ENCODE assay signal across 8 mouse cellular contexts in the genomic region with DNA sequence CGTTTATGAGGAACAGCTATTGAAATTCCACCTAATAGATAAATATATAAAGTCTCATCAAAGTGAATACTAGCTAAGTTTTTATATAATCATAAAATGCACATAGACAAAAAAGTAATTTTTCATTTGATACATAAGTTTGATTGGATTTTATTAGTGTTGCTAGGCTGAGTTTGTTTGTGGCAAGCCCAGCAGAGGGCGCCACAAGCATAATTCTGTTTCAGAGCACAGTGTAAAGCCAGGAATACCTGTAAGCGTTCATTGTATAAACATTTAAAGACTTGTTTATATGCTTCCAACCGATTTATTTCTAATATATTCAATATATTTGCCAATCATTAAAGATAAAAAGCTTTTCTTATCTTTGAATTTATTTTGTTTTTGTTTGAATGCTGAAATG. TPM values are rescaled to one million over a fixed set of nuclear protein-coding genes. Genes with fewer than 3 reads are reported as not detected.
A peak's percentile ranks its signal among the peaks of the same experiment; 100 is the strongest.
DNase-seq lines count a peak whose midpoint lies in the region; ATAC-seq and TF ChIP-seq lines count a peak whose summit lies in the region.

No protein-coding gene starts in this region.

- TF ChIP-seq EP300 in liver, embryonic 14.5 days (IDR thresholded peaks at IDR 0.05; ENCODE audit: low read depth): no peak

- no peak overlapping the region for H3K4me3 ChIP-seq in forebrain, embryonic 11.5 days (ENCODE audit: low read depth, low read length)
- H3K4me3 ChIP-seq in forebrain, embryonic 13.5 days: no peak overlapping the region
- no peak overlapping the region for H3K4me3 ChIP-seq in liver, embryonic 14.5 days (ENCODE audit: insufficient read depth in 1 of 2, low read depth in 2 of 2, low read length in 2 of 2)
- no peak overlapping the region for H3K4me3 ChIP-seq in small intestine, adult 2 months (ENCODE audit: low read depth, low read length)

- H3K27ac ChIP-seq in forebrain, embryonic 11.5 days (ENCODE audit: low read depth, low read length): no peak overlapping the region
- no peak overlapping the region for H3K27ac ChIP-seq in forebrain, embryonic 13.5 days
- no peak overlapping the region for H3K27ac ChIP-seq in liver, embryonic 14.5 days
- H3K27ac ChIP-seq in small intestine, adult 2 months (ENCODE audit: insufficient read depth, low read depth, low read length): no peak overlapping the region

- no peak for TF ChIP-seq POLR2A in small intestine, adult 2 months (IDR thresholded peaks at IDR 0.05; ENCODE audit: low read depth, low read length)

- ATAC-seq in forebrain, embryonic 11.5 days (replicated peaks; ENCODE audit: low FRiP score): no peak
- ATAC-seq in forebrain, embryonic 13.5 days: no peak
- no peak for ATAC-seq in liver, embryonic 14.5 days (ENCODE audit: insufficient read depth)

- no peak overlapping the region for H3K9ac ChIP-seq in forebrain, embryonic 11.5 days (ENCODE audit: low read length)
- H3K9ac ChIP-seq in forebrain, embryonic 13.5 days: no peak overlapping the region
- no peak overlapping the region for H3K9ac ChIP-seq in liver, embryonic 14.5 days (replicated peaks)

- H3K9me3 ChIP-seq in forebrain, embryonic 11.5 days (ENCODE audit: control insufficient read depth, low read length): no peaks in the 10 kb centered on the region
- no peaks in the 10 kb centered on the region for H3K9me3 ChIP-seq in forebrain, embryonic 13.5 days (replicated peaks)
- H3K9me3 ChIP-seq in liver, embryonic 14.5 days (ENCODE audit: control insufficient read depth, low read length): no peaks in the 10 kb centered on the region

- peak; percentile 60 for TF ChIP-seq CTCF in liver, embryonic 14.5 days (IDR thresholded peaks at IDR 0.05; ENCODE audit: low read depth)
- TF ChIP-seq CTCF in small intestine, adult 2 months (IDR thresholded peaks at IDR 0.05; ENCODE audit: extremely low read depth, insufficient read length, insufficient replicate concordance, low read depth, low read length): peak; percentile 33; the same call in 1 of the 2 replicates

- H3K4me1 ChIP-seq in forebrain, embryonic 11.5 days (replicated peaks; ENCODE audit: control insufficient read depth, insufficient read depth, low read length): no peaks in the 10 kb centered on the region
- H3K4me1 ChIP-seq in forebrain, embryonic 13.5 days: no peaks in the 10 kb centered on the region
- H3K4me1 ChIP-seq in liver, embryonic 14.5 days (replicated peaks; ENCODE audit: control insufficient read depth in 2 of 2, insufficient read depth in 2 of 2, low read length in 1 of 2): 0 out of 4 replicates have a peak, but pooled peaks cover 0 to 1% of the 10 kb centered on the region in 2 experiments
- no peaks in the 10 kb centered on the region for H3K4me1 ChIP-seq in small intestine, adult 2 months (ENCODE audit: control insufficient read depth, insufficient read depth, insufficient read length, low read length)

- no peaks in the 10 kb centered on the region for H3K36me3 ChIP-seq in forebrain, embryonic 11.5 days (ENCODE audit: control insufficient read depth, insufficient read depth, low read length)
- H3K36me3 ChIP-seq in forebrain, embryonic 13.5 days (ENCODE audit: poor library complexity, severe bottlenecking): no peaks in the 10 kb centered on the region
- H3K36me3 ChIP-seq in liver, embryonic 14.5 days (replicated peaks; ENCODE audit: control insufficient read depth, insufficient read depth, low read depth): no peaks in the 10 kb centered on the region
- H3K36me3 ChIP-seq in small intestine, adult 2 months (ENCODE audit: control insufficient read depth, insufficient read depth, low read length): no peaks in the 10 kb centered on the region

- DNase-seq in forebrain, embryonic 11.5 days (ENCODE audit: low spot score): peak; percentile 73
- peak; percentile 18 to 63 for DNase-seq in spleen, adult 18-20 months
- no peak for DNase-seq in spleen, adult 12 weeks (ENCODE audit: low spot score)
- DNase-seq in cerebellum, adult 9-11 months: peak; percentile 20
- DNase-seq in hindlimb bud, embryonic 11.5 days (ENCODE audit: extremely low spot score, low read depth, low spot score): peak; percentile 8
- peak; percentile 3 to 10 (median 9) for DNase-seq in liver, embryonic 14.5 days (ENCODE audit: low read depth in 3 of 3, low spot score in 3 of 3)

- H3K27me3 ChIP-seq in forebrain, embryonic 11.5 days (ENCODE audit: control insufficient read depth, insufficient read depth, low read length): no peaks in the 10 kb centered on the region
- H3K27me3 ChIP-seq in forebrain, embryonic 13.5 days: no peaks in the 10 kb centered on the region
- no peaks in the 10 kb centered on the region for H3K27me3 ChIP-seq in liver, embryonic 14.5 days (ENCODE audit: control insufficient read depth, insufficient read depth, low read length)
- H3K27me3 ChIP-seq in small intestine, adult 2 months (ENCODE audit: control insufficient read depth, insufficient read depth, low read length): no peaks in the 10 kb centered on the region

- 28% methylated on average over 4 of the region's 4 CpGs for WGBS in forebrain, embryonic 11.5 days
- 29% methylated on average over 4 of the region's 4 CpGs for WGBS in forebrain, embryonic 13.5 days
- 34% methylated on average over 4 of the region's 4 CpGs for WGBS in liver, embryonic 14.5 days (ENCODE audit: insufficient replicate concordance)
- WGBS in small intestine, adult 2 months: 29% methylated on average over 4 of the region's 4 CpGs

- H3K4me2 ChIP-seq in forebrain, embryonic 11.5 days (ENCODE audit: low read depth, low read length, severe bottlenecking): no peak overlapping the region
- H3K4me2 ChIP-seq in forebrain, embryonic 13.5 days: no peak overlapping the region
- no peak overlapping the region for H3K4me2 ChIP-seq in liver, embryonic 14.5 days (ENCODE audit: low read depth)

RNA-seq across cellular contexts. Expression of a gene that starts 26.3 kb away (rescaled TPM):
- 14.6 and 15.9 TPM in 2 replicates for polyA plus RNA-seq in forebrain, embryonic 11.5 days (2014; fragmentation: Nextera tagmentation; extraction: Ambion mirVana)
- polyA plus RNA-seq in forebrain, embryonic 13.5 days (2015; fragmentation: Nextera tagmentation; extraction: Ambion mirVana): 15.3 and 17.0 TPM in 2 replicates
- 0.76 and 0.77 TPM in 2 replicates for polyA plus RNA-seq in liver, embryonic 14.5 days (2012; rRNA removed)
- 3.0 and 3.6 TPM in 2 replicates for polyA plus RNA-seq in liver, embryonic 14.5 days (2014; fragmentation: Nextera tagmentation; extraction: Ambion mirVana)
- polyA plus RNA-seq in small intestine, adult 2 months (2012; rRNA removed): 3.3 and 5.9 TPM in 2 replicates

RNA-seq across cellular contexts. Expression of a gene that starts 26.6 kb away (rescaled TPM):
- polyA plus RNA-seq in forebrain, embryonic 11.5 days (2014; fragmentation: Nextera tagmentation; extraction: Ambion mirVana): 45.2 and 46.4 TPM in 2 replicates
- 44.0 and 46.0 TPM in 2 replicates for polyA plus RNA-seq in forebrain, embryonic 13.5 days (2015; fragmentation: Nextera tagmentation; extraction: Ambion mirVana)
- polyA plus RNA-seq in liver, embryonic 14.5 days (2012; rRNA removed): 5.7 and 7.2 TPM in 2 replicates
- polyA plus RNA-seq in liver, embryonic 14.5 days (2014; fragmentation: Nextera tagmentation; extraction: Ambion mirVana): 6.5 and 7.5 TPM in 2 replicates
- 2.8 and 3.0 TPM in 2 replicates for polyA plus RNA-seq in small intestine, adult 2 months (2012; rRNA removed)
